Mouse (Mus musculus): ENCODE results near the gene Hoxb6. TPM values are rescaled to one million over a fixed set of nuclear protein-coding genes. Genes with fewer than 3 reads are reported as not detected.

The Hoxb6 gene
- total and polyA plus RNA-seq, 2 experiments: 0.15 TPM; not detected in 1

DNA sequence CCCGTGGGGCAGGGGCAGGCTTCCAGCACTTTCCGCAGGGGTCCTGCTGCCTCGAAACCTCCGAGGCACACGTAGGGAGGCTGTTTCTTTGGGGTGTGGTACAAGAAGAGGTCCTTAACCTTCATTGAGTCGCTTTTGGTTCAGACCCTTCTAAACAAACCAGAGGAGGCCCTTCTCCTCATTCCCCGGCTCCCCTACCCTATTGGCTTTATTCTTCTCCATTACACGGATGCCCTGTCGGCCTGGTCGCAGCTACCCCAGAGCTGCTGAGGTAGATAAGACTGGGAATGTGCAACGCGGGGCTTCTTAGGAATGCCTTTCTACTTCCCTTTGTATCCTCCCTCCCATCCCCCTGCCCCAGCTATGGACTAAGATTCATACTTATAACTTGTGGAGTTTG, 34.4 kb downstream of the Hoxb6 start:
- no peaks in the 10 kb centered on the region for H3K79me2 ChIP-seq (ENCODE audit: control insufficient read depth, insufficient read depth, low read length)
- H3K9ac ChIP-seq (ENCODE audit: low read depth, low read length): no peak overlapping the region
- no peak overlapping the region for H3K27ac ChIP-seq (replicated peaks; ENCODE audit: insufficient read depth, low read depth, low read length)
- H3K36me3 ChIP-seq (ENCODE audit: control insufficient read depth, insufficient read depth, low read length): no peaks in the 10 kb centered on the region; the same call in 1 of the 2 replicates
- 0 out of 2 replicates have a peak, but pooled peaks cover 3% of the 10 kb centered on the region for H3K27me3 ChIP-seq (ENCODE audit: control insufficient read depth, insufficient read depth, low read length)
- no peak for DNase-seq (ENCODE audit: extremely low read depth, low read depth, low spot score)
- H3K4me3 ChIP-seq (ENCODE audit: insufficient read depth, low read depth, low read length): no peak overlapping the region
- TF ChIP-seq CTCF (IDR thresholded peaks at IDR 0.05; ENCODE audit: low read depth, low read length) (no peak), POLR2A (IDR thresholded peaks at IDR 0.05; ENCODE audit: extremely low read depth, insufficient read depth, low read length) (no peak)
- 32% methylated on average over 12 of the region's 12 CpGs for WGBS
- no peaks in the 10 kb centered on the region for H3K4me1 ChIP-seq (ENCODE audit: control insufficient read depth, insufficient read depth, low read length)

GRCm38 (mm10) chr11:96327122-96327521, 34.8 kb downstream of the Hoxb6 start:
- TF ChIP-seq CTCF (IDR thresholded peaks at IDR 0.05; ENCODE audit: low read depth, low read length): no peak
- no peak for TF ChIP-seq POLR2A (IDR thresholded peaks at IDR 0.05; ENCODE audit: extremely low read depth, insufficient read depth, low read length)
- no peak for DNase-seq (ENCODE audit: extremely low read depth, low read depth, low spot score)
- Histone ChIP-seq H3K4me3 (ENCODE audit: insufficient read depth, low read depth, low read length) (no peak overlapping the region), H3K27ac (replicated peaks; ENCODE audit: insufficient read depth, low read depth, low read length) (no peak overlapping the region), H3K4me1 (ENCODE audit: control insufficient read depth, insufficient read depth, low read length) (no peaks in the 10 kb centered on the region), H3K27me3 (ENCODE audit: control insufficient read depth, insufficient read depth, low read length) (peaks cover 5% of the 10 kb centered on the region; the same call in 1 of the 2 replicates), H3K79me2 (ENCODE audit: control insufficient read depth, insufficient read depth, low read length) (no peaks in the 10 kb centered on the region), H3K9ac (ENCODE audit: low read depth, low read length) (no peak overlapping the region), H3K36me3 (ENCODE audit: control insufficient read depth, insufficient read depth, low read length) (no peaks in the 10 kb centered on the region)
- 26% methylated on average over 7 of the region's 7 CpGs for WGBS

GRCm38 (mm10) chr11:96327750-96328149, 35.5 kb downstream of the Hoxb6 start:
- H3K36me3 ChIP-seq (ENCODE audit: control insufficient read depth, insufficient read depth, low read length): no peaks in the 10 kb centered on the region
- no peaks in the 10 kb centered on the region for H3K79me2 ChIP-seq (ENCODE audit: control insufficient read depth, insufficient read depth, low read length)
- 21% methylated on average over 5 of the region's 5 CpGs for WGBS
- no peaks in the 10 kb centered on the region for H3K4me1 ChIP-seq (ENCODE audit: control insufficient read depth, insufficient read depth, low read length)
- no peak for DNase-seq (ENCODE audit: extremely low read depth, low read depth, low spot score)
- H3K4me3 ChIP-seq (ENCODE audit: insufficient read depth, low read depth, low read length): no peak overlapping the region
- H3K27me3 ChIP-seq (ENCODE audit: control insufficient read depth, insufficient read depth, low read length): peaks cover 8% of the 10 kb centered on the region; the same call in 1 of the 2 replicates
- no peak overlapping the region for H3K27ac ChIP-seq (replicated peaks; ENCODE audit: insufficient read depth, low read depth, low read length)
- TF ChIP-seq CTCF (IDR thresholded peaks at IDR 0.05; ENCODE audit: low read depth, low read length) (no peak), POLR2A (IDR thresholded peaks at IDR 0.05; ENCODE audit: extremely low read depth, insufficient read depth, low read length) (no peak)
- no peak overlapping the region for H3K9ac ChIP-seq (ENCODE audit: low read depth, low read length)

DNA sequence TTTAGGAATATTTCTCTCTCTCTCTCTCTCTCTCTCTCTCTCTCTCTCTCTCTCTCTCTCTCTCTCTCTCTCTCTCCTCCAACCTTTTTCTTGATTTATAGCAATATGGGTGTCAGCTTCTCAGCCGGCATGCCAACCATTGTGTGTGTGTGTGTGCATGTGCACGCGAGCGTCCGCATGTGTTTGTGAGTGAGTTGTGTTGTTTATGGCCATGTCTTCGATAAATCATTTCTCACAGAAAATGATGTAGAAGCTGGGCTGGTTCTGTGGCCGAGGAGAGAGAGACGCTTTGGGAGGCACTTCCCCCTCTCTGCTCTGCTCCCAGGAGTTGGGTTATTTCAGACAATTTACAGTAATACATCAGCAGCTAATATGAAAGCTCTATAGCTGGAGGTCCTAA, 36.3 kb downstream of the Hoxb6 start:
- Histone ChIP-seq H3K27me3 (ENCODE audit: control insufficient read depth, insufficient read depth, low read length) (peaks cover 13% of the 10 kb centered on the region; the same call in 1 of the 2 replicates), H3K9ac (ENCODE audit: low read depth, low read length) (no peak overlapping the region), H3K79me2 (ENCODE audit: control insufficient read depth, insufficient read depth, low read length) (no peaks in the 10 kb centered on the region), H3K36me3 (ENCODE audit: control insufficient read depth, insufficient read depth, low read length) (no peaks in the 10 kb centered on the region), H3K4me1 (ENCODE audit: control insufficient read depth, insufficient read depth, low read length) (no peaks in the 10 kb centered on the region), H3K27ac (replicated peaks; ENCODE audit: insufficient read depth, low read depth, low read length) (no peak overlapping the region), H3K4me3 (ENCODE audit: insufficient read depth, low read depth, low read length) (no peak overlapping the region)
- WGBS: 28% methylated on average over 8 of the region's 8 CpGs
- no peak for DNase-seq (ENCODE audit: extremely low read depth, low read depth, low spot score)
- no peak for TF ChIP-seq POLR2A (IDR thresholded peaks at IDR 0.05; ENCODE audit: extremely low read depth, insufficient read depth, low read length)
- TF ChIP-seq CTCF (IDR thresholded peaks at IDR 0.05; ENCODE audit: low read depth, low read length): no peak

DNA sequence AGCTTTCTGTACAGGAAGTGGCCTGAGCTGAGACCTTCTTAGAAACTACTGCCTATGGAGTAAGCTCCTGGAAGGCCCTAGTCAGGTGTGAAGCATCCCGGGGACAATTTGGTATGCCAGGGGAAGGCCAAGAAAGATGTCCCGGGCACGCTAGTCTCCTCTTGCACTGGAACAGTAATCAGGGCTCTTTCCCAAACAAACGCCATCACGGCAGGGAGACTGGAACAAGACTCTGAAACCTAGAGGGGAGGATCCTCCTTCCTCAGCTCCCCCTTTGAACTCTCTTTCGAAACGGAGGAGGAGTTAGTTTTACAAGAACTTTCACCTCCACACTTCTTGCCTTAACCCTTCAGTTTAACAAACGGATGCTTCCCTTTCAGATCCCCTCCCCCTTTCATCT, 39.8 kb downstream of the Hoxb6 start:
- 11% methylated on average over 8 of the region's 8 CpGs for WGBS
- H3K9ac ChIP-seq (ENCODE audit: low read depth, low read length): no peak overlapping the region
- no peaks in the 10 kb centered on the region for H3K79me2 ChIP-seq (ENCODE audit: control insufficient read depth, insufficient read depth, low read length)
- peaks cover 13% of the 10 kb centered on the region; the same call in 1 of the 2 replicates for H3K27me3 ChIP-seq (ENCODE audit: control insufficient read depth, insufficient read depth, low read length)
- no peak for DNase-seq (ENCODE audit: extremely low read depth, low read depth, low spot score)
- H3K4me3 ChIP-seq (ENCODE audit: insufficient read depth, low read depth, low read length): no peak overlapping the region
- no peaks in the 10 kb centered on the region for H3K36me3 ChIP-seq (ENCODE audit: control insufficient read depth, insufficient read depth, low read length)
- H3K27ac ChIP-seq (replicated peaks; ENCODE audit: insufficient read depth, low read depth, low read length): no peak overlapping the region
- TF ChIP-seq CTCF (IDR thresholded peaks at IDR 0.05; ENCODE audit: low read depth, low read length): no peak
- no peak for TF ChIP-seq POLR2A (IDR thresholded peaks at IDR 0.05; ENCODE audit: extremely low read depth, insufficient read depth, low read length)
- 0 out of 2 replicates have a peak, but pooled peaks cover 1% of the 10 kb centered on the region for H3K4me1 ChIP-seq (ENCODE audit: control insufficient read depth, insufficient read depth, low read length)

DNA sequence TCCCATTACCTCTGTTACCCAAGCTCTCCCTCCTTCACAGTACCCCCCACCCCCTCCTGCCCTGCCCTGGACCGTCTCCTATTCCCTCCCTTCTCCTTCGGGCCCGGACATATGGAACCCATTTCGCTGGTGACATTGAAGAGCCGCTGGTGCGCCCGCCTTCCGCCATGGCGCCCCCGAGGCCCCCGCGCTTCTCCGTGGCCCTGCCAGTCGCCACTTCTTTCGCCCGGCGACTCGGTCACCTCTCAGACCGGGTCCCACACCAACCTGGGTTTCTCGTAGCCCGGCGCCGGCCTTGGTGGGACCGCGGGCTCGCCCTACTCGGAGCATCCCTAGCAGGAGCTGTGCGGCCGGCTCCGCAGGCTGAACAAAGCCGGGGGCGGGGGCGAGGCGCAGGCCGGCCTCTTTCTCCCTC, 40.3 kb downstream of the Hoxb6 start:
- H3K27me3 ChIP-seq (ENCODE audit: control insufficient read depth, insufficient read depth, low read length): peaks cover 13% of the 10 kb centered on the region; the same call in 1 of the 2 replicates
- H3K4me1 ChIP-seq (ENCODE audit: control insufficient read depth, insufficient read depth, low read length): 0 out of 2 replicates have a peak, but pooled peaks cover 1% of the 10 kb centered on the region
- H3K9ac ChIP-seq (ENCODE audit: low read depth, low read length): peak overlapping the region; percentile 53
- DNase-seq (ENCODE audit: extremely low read depth, low read depth, low spot score): no peak
- no peak for TF ChIP-seq POLR2A (IDR thresholded peaks at IDR 0.05; ENCODE audit: extremely low read depth, insufficient read depth, low read length)
- TF ChIP-seq CTCF (IDR thresholded peaks at IDR 0.05; ENCODE audit: low read depth, low read length): no peak
- no peak overlapping the region for H3K27ac ChIP-seq (replicated peaks; ENCODE audit: insufficient read depth, low read depth, low read length)
- H3K36me3 ChIP-seq (ENCODE audit: control insufficient read depth, insufficient read depth, low read length): no peaks in the 10 kb centered on the region
- WGBS: 25% methylated on average over 35 of the region's 35 CpGs
- peak overlapping the region; percentile 50; the same call in 1 of the 2 replicates for H3K4me3 ChIP-seq (ENCODE audit: insufficient read depth, low read depth, low read length)
- H3K79me2 ChIP-seq (ENCODE audit: control insufficient read depth, insufficient read depth, low read length): no peaks in the 10 kb centered on the region

Measured in liver, adult 2 months (tissue).